Mouse (Mus musculus): ENCODE measurements at regions not wholly inside any gene's neighbourhood (a gene's known extent, or its start where the extent isn't known, plus 50 kb on each side); places are given as distances from the start of the nearest gene placed in this dataset.
A peak's percentile ranks its signal among the peaks of the same experiment; 100 is the strongest.

GRCm38 (mm10) chr2:147788001-147788400, 258.8 kb downstream of the Foxa2 start:
- Histone ChIP-seq H3K27me3 (ENCODE audit: insufficient read depth, low read length) (no peaks in the 10 kb centered on the region), H3K36me3 (ENCODE audit: insufficient read depth, low read length) (no peaks in the 10 kb centered on the region), H3K4me2 (replicated peaks; ENCODE audit: low read depth, low read length) (no peak overlapping the region), H3K27ac (ENCODE audit: low read length) (no peak overlapping the region), H3K9ac (replicated peaks; ENCODE audit: low read length) (no peak overlapping the region), H3K4me3 (ENCODE audit: low read length) (no peak overlapping the region), H3K9me3 (ENCODE audit: low read length) (no peaks in the 10 kb centered on the region), H3K4me1 (ENCODE audit: insufficient read depth, low read length) (no peaks in the 10 kb centered on the region)
- no peak for ATAC-seq (ENCODE audit: low FRiP score, low TSS enrichment)
- WGBS, result 75% methylated on average over 3 of the region's 3 CpGs

GRCm38 (mm10) chr2:147782496-147782895, 264.3 kb downstream of the Foxa2 start:
- H3K36me3 ChIP-seq (ENCODE audit: insufficient read depth, low read length), result no peaks in the 10 kb centered on the region
- no peak overlapping the region for H3K4me3 ChIP-seq (ENCODE audit: low read length)
- no peaks in the 10 kb centered on the region for H3K27me3 ChIP-seq (ENCODE audit: insufficient read depth, low read length)
- H3K27ac ChIP-seq (ENCODE audit: low read length), result no peak overlapping the region
- no peaks in the 10 kb centered on the region; the same call in 1 of the 2 replicates for H3K9me3 ChIP-seq (ENCODE audit: low read length)
- no peaks in the 10 kb centered on the region for H3K4me1 ChIP-seq (ENCODE audit: insufficient read depth, low read length)
- ATAC-seq (ENCODE audit: low FRiP score, low TSS enrichment), result no peak
- WGBS, result 29% methylated on average over 2 of the region's 2 CpGs
- no peak overlapping the region for H3K4me2 ChIP-seq (replicated peaks; ENCODE audit: low read depth, low read length)
- H3K9ac ChIP-seq (replicated peaks; ENCODE audit: low read length), result no peak overlapping the region

- H3K36me3 ChIP-seq (ENCODE audit: insufficient read depth, low read length), result no peaks in the 10 kb centered on the region
- 48% methylated on average over 2 of the region's 2 CpGs for WGBS
- H3K9me3 ChIP-seq (ENCODE audit: low read length), result no peaks in the 10 kb centered on the region; the same call in 1 of the 2 replicates
- H3K27me3 ChIP-seq (ENCODE audit: insufficient read depth, low read length), result no peaks in the 10 kb centered on the region
- H3K9ac ChIP-seq (replicated peaks; ENCODE audit: low read length), result no peak overlapping the region
- H3K4me2 ChIP-seq (replicated peaks; ENCODE audit: low read depth, low read length), result no peak overlapping the region
- H3K4me3 ChIP-seq (ENCODE audit: low read length), result no peak overlapping the region
- no peak for ATAC-seq (ENCODE audit: low FRiP score, low TSS enrichment)
- no peaks in the 10 kb centered on the region for H3K4me1 ChIP-seq (ENCODE audit: insufficient read depth, low read length)
- H3K27ac ChIP-seq (ENCODE audit: low read length), result no peak overlapping the region
Measured at GRCm38 (mm10) chr2:147776316-147776715, 270.5 kb downstream of the Foxa2 start.

GRCm38 (mm10) chr2:147772579-147772978, 274.2 kb downstream of the Foxa2 start:
- no peak for ATAC-seq (ENCODE audit: low FRiP score, low TSS enrichment)
- Histone ChIP-seq H3K9ac (replicated peaks; ENCODE audit: low read length) (no peak overlapping the region), H3K4me3 (ENCODE audit: low read length) (no peak overlapping the region), H3K27ac (ENCODE audit: low read length) (no peak overlapping the region), H3K36me3 (ENCODE audit: insufficient read depth, low read length) (no peaks in the 10 kb centered on the region), H3K4me2 (replicated peaks; ENCODE audit: low read depth, low read length) (no peak overlapping the region), H3K4me1 (ENCODE audit: insufficient read depth, low read length) (no peaks in the 10 kb centered on the region), H3K27me3 (ENCODE audit: insufficient read depth, low read length) (no peaks in the 10 kb centered on the region), H3K9me3 (ENCODE audit: low read length) (no peaks in the 10 kb centered on the region)
- 50% methylated on average over 1 of the region's 1 CpGs for WGBS

- Histone ChIP-seq H3K9me3 (ENCODE audit: low read length) (no peaks in the 10 kb centered on the region), H3K27ac (ENCODE audit: low read length) (no peak overlapping the region), H3K36me3 (ENCODE audit: insufficient read depth, low read length) (no peaks in the 10 kb centered on the region), H3K4me2 (replicated peaks; ENCODE audit: low read depth, low read length) (no peak overlapping the region), H3K9ac (replicated peaks; ENCODE audit: low read length) (no peak overlapping the region), H3K4me3 (ENCODE audit: low read length) (no peak overlapping the region), H3K27me3 (ENCODE audit: insufficient read depth, low read length) (no peaks in the 10 kb centered on the region), H3K4me1 (ENCODE audit: insufficient read depth, low read length) (no peaks in the 10 kb centered on the region)
- no peak for ATAC-seq (ENCODE audit: low FRiP score, low TSS enrichment)
- WGBS, result 71% methylated on average over 2 of the region's 2 CpGs
Measured at GRCm38 (mm10) chr2:147753089-147753488, 293.7 kb downstream of the Foxa2 start.

- no peaks in the 10 kb centered on the region for H3K27me3 ChIP-seq (ENCODE audit: insufficient read depth, low read length)
- H3K36me3 ChIP-seq (ENCODE audit: insufficient read depth, low read length), result no peaks in the 10 kb centered on the region
- no peak overlapping the region for H3K4me2 ChIP-seq (replicated peaks; ENCODE audit: low read depth, low read length)
- no peak overlapping the region for H3K4me3 ChIP-seq (ENCODE audit: low read length)
- no peaks in the 10 kb centered on the region for H3K4me1 ChIP-seq (ENCODE audit: insufficient read depth, low read length)
- no peak for ATAC-seq (ENCODE audit: low FRiP score, low TSS enrichment)
- no peaks in the 10 kb centered on the region for H3K9me3 ChIP-seq (ENCODE audit: low read length)
- no peak overlapping the region for H3K9ac ChIP-seq (replicated peaks; ENCODE audit: low read length)
- WGBS, result 89% methylated on average over 3 of the region's 3 CpGs
- no peak overlapping the region for H3K27ac ChIP-seq (ENCODE audit: low read length)
Measured at GRCm38 (mm10) chr2:147751831-147752230, 294.9 kb downstream of the Foxa2 start.

- no peak for ATAC-seq (ENCODE audit: low FRiP score, low TSS enrichment)
Measured at GRCm38 (mm10) chr2:147748006-147748405, 298.8 kb downstream of the Foxa2 start.

GRCm38 (mm10) chr2:147743908-147744307, 302.9 kb downstream of the Foxa2 start:
- Histone ChIP-seq H3K27me3 (ENCODE audit: insufficient read depth, low read length) (no peaks in the 10 kb centered on the region), H3K9ac (replicated peaks; ENCODE audit: low read length) (no peak overlapping the region), H3K4me1 (ENCODE audit: insufficient read depth, low read length) (no peaks in the 10 kb centered on the region), H3K4me3 (ENCODE audit: low read length) (no peak overlapping the region), H3K36me3 (ENCODE audit: insufficient read depth, low read length) (no peaks in the 10 kb centered on the region), H3K4me2 (replicated peaks; ENCODE audit: low read depth, low read length) (no peak overlapping the region), H3K9me3 (ENCODE audit: low read length) (no peaks in the 10 kb centered on the region), H3K27ac (ENCODE audit: low read length) (no peak overlapping the region)
- WGBS, result 82% methylated on average over 2 of the region's 2 CpGs
- no peak for ATAC-seq (ENCODE audit: low FRiP score, low TSS enrichment)

More at GRCm38 (mm10) chr2:147748006-147748405, 298.8 kb downstream of the Foxa2 start:
- H3K9me3 ChIP-seq (ENCODE audit: low read length), result no peaks in the 10 kb centered on the region
- no peaks in the 10 kb centered on the region for H3K36me3 ChIP-seq (ENCODE audit: insufficient read depth, low read length)
- H3K4me1 ChIP-seq (ENCODE audit: insufficient read depth, low read length), result no peaks in the 10 kb centered on the region
- no peak overlapping the region for H3K27ac ChIP-seq (ENCODE audit: low read length)
- H3K4me2 ChIP-seq (replicated peaks; ENCODE audit: low read depth, low read length), result no peak overlapping the region
- no peak overlapping the region for H3K4me3 ChIP-seq (ENCODE audit: low read length)
- no peak overlapping the region for H3K9ac ChIP-seq (replicated peaks; ENCODE audit: low read length)
- WGBS, result 28% methylated on average over 4 of the region's 4 CpGs
- no peaks in the 10 kb centered on the region for H3K27me3 ChIP-seq (ENCODE audit: insufficient read depth, low read length)

- no peak overlapping the region for H3K9ac ChIP-seq (replicated peaks; ENCODE audit: low read length)
- 39% methylated on average over 10 of the region's 10 CpGs for WGBS
- peak; percentile 23; the same call in 1 of the 2 replicates for ATAC-seq (ENCODE audit: low FRiP score, low TSS enrichment)
Measured at GRCm38 (mm10) chr2:147738307-147738872, 308.4 kb downstream of the Foxa2 start.

GRCm38 (mm10) chr2:147727396-147727795, 319.4 kb downstream of the Foxa2 start:
- Histone ChIP-seq H3K9ac (replicated peaks; ENCODE audit: low read length) (no peak overlapping the region), H3K27ac (ENCODE audit: low read length) (no peak overlapping the region), H3K4me2 (replicated peaks; ENCODE audit: low read depth, low read length) (no peak overlapping the region), H3K36me3 (ENCODE audit: insufficient read depth, low read length) (no peaks in the 10 kb centered on the region), H3K9me3 (ENCODE audit: low read length) (no peaks in the 10 kb centered on the region), H3K4me3 (ENCODE audit: low read length) (no peak overlapping the region), H3K27me3 (ENCODE audit: insufficient read depth, low read length) (no peaks in the 10 kb centered on the region), H3K4me1 (ENCODE audit: insufficient read depth, low read length) (no peaks in the 10 kb centered on the region)
- WGBS, result 45% methylated on average over 4 of the region's 4 CpGs
- no peak for ATAC-seq (ENCODE audit: low FRiP score, low TSS enrichment)

More at GRCm38 (mm10) chr2:147738307-147738872, 308.4 kb downstream of the Foxa2 start:
- no peaks in the 10 kb centered on the region for H3K36me3 ChIP-seq (ENCODE audit: insufficient read depth, low read length)
- no peaks in the 10 kb centered on the region for H3K4me1 ChIP-seq (ENCODE audit: insufficient read depth, low read length)
- no peak overlapping the region for H3K27ac ChIP-seq (ENCODE audit: low read length)
- no peak overlapping the region for H3K4me2 ChIP-seq (replicated peaks; ENCODE audit: low read depth, low read length)
- H3K9me3 ChIP-seq (ENCODE audit: low read length), result no peaks in the 10 kb centered on the region
- H3K4me3 ChIP-seq (ENCODE audit: low read length), result no peak overlapping the region
- H3K27me3 ChIP-seq (ENCODE audit: insufficient read depth, low read length), result no peaks in the 10 kb centered on the region
